Mouse (Mus musculus) kidney, adult 2 months (tissue): Measurements from ENCODE around the gene Ptk7.

ENCODE experiments used
- CTCF ChIP-seq: fragments of 200-500 bp; conservative IDR thresholded peaks from 2 replicates; pipeline ENCODE4 v1.5.1; 2011; ENCODE audit warnings: low read depth, mild to moderate bottlenecking, control low read depth, low read length, moderate library complexity, mixed read lengths; ENCODE audit not compliant: insufficient read depth, insufficient read length
- POLR2A ChIP-seq: fragments of 200-500 bp; IDR thresholded peaks from one replicate; pipeline ENCODE4 v1.6.1; 2011; ENCODE audit warnings: low read depth, low read length, control low read depth

GRCm38 (mm10) chr17:46678911-46679310 lies 49.6 kb upstream of the Ptk7 start:
- TF ChIP-seq POLR2A, result no peak
- TF ChIP-seq CTCF, result no peak
